Mouse (Mus musculus) layer of hippocampus, postnatal 25 days (tissue): ENCODE data around the gene Rgcc. TPM values are rescaled to one million over a fixed set of nuclear protein-coding genes. Genes with fewer than 3 reads are reported as not detected.

ENCODE experiments used
- DNase-seq, 2 experiments: peaks; one replicate each; pipeline ENCODE4 v3.0.0; 2022; ENCODE audit warnings: mixed read lengths in 2 of 2, low spot score in 1 of 2; ENCODE audit errors: extremely low spot score in 1 of 2
- total RNA-seq, 2 experiments: library from RNA; stranded (reverse); gene quantifications; 2 replicates each; pipeline ENCODE4 v1.2.3; 2021

Gene Rgcc
- 10 to 100 TPM; 39.6 to 43.9 TPM for total RNA-seq

GRCm38 (mm10) chr14:79301466-79301875 is at the start of gene Rgcc:
Gene Rgcc, minus strand, starts transcription at chr14:79301645.
- peak; percentile 82 to 86 for DNase-seq

DNA sequence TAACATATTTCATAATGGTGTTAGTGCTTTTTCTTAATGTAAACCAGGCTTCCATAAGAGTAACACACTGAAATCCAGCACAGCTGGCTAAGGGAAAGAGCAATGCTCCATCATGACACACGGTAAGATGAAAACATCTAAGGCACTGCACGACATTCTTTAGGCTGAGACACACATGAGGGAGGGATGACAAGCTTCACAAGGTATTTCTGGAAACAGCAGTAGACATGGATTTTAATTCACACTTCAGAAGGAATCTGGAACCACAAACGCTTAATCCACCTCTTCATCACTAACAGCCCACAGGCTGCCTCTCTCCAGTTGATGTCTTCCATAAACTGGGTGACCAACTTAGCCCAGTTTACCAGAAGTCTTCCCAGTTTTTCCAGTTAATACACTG is 44.9 kb upstream of the Rgcc start:
- DNase-seq = no peak

DNA sequence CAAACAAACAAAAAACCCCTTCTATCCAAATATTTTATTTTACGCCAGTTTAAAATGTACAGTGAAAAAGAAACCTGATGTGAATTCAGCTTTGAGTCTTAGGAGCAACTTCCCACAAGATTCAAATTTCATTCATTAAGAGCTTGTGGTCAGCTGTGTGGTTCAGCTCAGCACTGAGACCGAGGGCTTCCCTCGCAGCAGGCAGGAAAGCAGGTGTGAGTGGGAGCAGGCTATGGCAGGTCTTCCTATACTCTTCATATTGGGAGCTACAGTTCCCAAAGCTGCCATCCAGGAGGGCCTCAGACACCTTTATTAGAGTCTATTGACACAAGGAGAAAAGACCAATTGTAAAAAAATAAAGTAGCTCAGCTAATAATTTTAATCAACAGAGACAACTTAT is 34.2 kb upstream of the Rgcc start:
- no peak for DNase-seq

GRCm38 (mm10) chr14:79331936-79332335 is 30.5 kb upstream of the Rgcc start:
- DNase-seq = no peak

DNA sequence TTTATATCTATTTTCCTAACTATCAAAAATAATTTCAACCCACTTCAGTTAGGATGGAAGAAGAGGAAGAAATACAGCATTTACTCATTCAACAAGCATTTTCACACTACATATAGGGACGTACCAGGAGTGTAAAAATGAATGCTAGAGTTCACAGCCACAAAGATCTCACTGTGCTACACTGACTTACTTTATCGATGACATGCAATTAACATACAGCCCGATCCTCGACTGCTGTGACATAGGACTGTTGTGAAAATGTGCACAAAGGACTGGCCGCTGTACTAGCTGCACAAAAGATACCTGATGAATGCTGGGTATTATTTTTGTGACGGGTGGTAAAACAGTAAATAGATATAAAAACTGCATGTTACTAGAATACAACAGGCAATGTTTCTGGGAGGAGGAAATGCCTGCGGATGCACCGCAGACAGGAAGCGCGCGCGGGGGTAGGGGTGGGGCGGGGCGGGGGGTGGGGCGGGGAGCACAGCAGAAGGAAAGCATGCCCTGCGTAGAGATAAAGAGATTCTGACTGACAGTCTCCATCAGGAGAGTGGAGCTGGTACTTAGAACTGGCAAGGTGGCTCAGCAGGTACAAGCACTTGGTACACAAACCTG is 29.6 kb upstream of the Rgcc start:
- DNase-seq = no peak

DNA sequence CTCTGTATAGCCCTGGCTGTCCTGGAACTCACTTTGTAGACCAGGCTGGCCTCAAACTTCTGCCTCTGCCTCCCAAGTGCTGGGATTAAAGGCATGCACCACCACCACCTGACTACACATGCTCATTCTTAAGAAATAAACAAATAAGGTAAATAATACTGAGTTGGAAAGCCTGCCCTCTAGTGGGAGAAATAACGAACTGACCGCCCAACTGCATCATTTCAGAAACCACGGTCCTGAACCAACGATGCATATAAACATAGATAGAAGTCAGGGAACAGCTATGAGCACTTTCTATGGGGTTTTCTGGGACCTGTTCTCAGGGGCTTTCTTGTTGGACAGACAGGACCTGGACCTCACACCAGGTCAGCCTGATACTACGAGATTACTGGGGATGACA is 25.6 kb upstream of the Rgcc start:
- DNase-seq = peak in 1 of 2 experiments; percentile 29

DNA sequence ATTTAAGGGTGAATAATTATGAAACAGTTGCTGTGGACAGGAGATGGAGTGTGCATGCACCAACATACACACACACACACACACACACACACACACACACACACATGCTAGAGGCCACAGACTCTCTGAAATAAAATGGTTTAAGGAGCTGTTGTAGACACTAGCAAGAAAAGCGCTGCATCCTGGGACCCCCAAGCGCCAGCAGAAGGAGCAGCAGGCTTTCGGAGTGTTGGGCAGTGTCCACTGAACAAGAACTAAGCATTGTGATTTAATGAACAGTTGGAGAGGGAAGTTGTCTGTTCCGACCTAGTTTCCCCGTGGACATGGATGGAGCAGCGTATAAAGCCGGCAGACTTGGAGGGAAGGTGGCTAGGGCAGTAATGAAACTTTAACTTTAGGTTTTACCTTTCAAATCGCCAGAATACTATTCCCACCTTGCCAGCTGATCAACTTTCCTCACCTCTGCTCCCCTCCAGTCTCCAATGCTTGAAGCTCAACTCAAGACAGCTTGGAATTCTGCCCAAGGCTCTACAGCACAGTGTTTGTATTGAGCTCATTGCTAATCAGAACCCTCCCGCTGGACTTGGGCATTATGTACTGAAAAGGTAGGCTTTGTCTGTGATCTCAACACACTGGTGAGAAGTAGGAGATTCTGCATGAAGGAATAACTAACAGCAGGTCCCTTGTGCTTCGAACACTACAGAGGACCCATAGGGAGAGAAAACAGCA is 22.8 kb upstream of the Rgcc start:
- DNase-seq = no peak

- DNase-seq = no peak
Observed at GRCm38 (mm10) chr14:79321881-79322280, 20.4 kb upstream of the Rgcc start.

DNA sequence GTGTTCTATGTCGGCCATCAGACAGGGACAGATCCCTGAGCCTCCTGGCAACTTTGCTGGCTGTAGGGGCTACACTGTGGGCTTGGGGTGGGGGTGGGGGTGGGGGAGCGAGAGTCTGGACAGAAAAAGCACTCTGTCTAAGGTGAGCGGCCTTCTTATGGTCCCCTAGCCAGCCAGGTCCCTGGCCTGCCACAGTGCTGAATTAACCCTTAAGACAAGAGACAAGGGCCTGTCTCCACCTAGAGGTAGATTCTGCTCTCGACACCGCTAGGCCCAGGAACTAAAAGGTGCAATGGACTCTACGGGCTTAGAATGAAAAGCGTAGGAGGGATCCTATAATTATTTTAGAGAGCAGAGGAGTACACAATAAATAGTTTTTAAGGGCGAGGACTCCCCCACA is 19.7 kb upstream of the Rgcc start:
- no peak for DNase-seq

GRCm38 (mm10) chr14:79317602-79318001 is 16.2 kb upstream of the Rgcc start:
- no peak for DNase-seq

DNA sequence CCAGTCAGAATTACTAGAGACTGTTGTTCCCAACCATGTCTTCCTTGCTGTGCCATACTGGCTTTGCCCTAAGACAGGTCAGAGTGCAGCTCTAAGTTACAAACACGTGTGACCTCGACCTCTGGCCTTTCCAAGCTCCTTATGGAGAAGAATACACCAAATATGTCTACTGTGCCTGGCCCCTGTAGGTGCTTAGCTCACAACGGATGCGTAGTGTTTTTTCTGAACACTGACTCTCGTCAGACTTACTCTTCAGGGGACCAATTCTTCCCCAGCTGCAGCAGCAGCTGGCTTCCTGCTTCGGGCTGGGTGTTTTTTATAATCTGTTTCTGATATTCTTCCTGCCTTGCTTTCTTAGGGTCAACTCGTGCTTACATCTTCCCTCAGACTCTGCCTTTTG is 14.4 kb upstream of the Rgcc start:
- DNase-seq = no peak

GRCm38 (mm10) chr14:79314245-79315010 is 13.0 kb upstream of the Rgcc start:
- DNase-seq = no peak

DNA sequence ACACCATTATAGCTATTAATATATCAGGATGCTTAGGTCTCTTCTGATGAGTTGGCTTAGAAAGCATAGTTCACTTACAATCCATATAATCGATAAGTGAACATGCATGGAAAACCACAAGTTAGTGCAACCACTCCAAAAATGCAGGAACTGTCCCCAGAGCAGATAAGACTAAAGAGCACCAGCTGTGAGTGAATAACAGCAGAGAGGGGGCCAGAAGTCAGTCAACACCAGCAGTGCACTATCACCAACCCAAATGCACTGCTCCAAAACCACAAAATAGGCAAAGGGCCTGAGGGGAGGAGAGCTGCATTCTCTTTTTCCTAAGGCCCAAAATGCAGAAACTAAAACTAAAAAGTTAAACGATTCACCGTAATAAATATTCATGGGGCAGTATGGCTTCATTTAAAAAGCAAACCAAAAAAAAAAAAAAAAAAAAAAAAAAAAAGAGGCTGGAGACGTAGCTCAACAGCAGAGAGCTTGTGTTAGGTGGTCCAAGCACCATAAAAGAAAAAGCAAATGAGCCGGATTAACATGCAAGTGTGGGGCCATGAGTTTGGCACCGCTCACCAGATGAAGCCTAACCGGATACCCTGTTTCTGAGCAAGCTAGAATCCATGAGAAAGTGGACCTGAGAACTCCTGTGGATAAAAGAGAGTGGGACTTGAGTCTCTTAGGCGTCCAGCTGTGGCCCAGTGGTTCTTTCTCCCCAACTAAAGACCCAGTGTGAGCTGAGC is 12.2 kb upstream of the Rgcc start:
- no peak for DNase-seq

DNA sequence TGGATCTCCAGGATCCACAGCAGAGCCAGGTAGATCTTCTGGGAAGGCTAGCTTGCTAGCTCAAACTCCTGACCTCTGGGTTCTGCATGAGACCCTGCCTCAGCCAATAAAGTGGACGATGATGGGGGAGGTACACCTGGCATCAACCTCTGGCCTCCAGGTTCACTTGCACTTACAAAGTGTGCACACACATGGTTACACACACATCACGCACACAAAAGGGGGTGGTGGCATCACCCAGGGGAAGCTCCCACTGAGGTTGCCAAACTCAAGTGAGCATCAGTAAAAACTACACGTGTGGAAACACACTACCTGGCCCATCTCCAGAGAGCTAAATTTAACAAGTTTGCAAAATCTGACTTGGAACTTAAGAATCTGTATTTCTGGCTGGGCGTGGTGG is 11.3 kb upstream of the Rgcc start:
- no peak for DNase-seq

DNA sequence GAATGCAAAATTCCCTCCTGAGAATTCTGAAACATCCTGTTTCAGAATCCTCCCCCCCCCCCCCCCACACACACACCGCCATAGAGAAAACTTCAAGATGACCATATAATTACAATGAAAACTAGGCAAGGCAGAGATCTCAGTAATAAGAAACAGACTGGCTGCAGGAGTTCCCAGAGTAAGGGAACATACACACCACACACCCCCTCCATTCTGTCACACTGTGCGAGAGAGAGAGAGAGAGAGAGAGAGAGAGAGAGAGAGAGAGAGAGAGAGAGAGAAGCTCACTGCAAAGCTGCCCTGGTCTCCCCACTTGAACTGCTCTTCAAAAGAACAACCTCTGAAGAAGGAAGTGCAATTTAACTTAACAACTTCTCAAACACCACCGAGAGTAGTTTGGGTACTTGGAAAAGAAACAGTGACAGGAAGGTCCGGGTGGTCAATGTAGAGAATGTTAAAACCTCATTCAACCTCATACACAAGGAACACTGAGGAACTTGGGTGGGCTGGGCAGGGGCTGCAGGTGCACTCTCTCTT is 10.5 kb upstream of the Rgcc start:
- no peak for DNase-seq

GRCm38 (mm10) chr14:79309115-79309514 is 7.7 kb upstream of the Rgcc start:
- no peak for DNase-seq

DNA sequence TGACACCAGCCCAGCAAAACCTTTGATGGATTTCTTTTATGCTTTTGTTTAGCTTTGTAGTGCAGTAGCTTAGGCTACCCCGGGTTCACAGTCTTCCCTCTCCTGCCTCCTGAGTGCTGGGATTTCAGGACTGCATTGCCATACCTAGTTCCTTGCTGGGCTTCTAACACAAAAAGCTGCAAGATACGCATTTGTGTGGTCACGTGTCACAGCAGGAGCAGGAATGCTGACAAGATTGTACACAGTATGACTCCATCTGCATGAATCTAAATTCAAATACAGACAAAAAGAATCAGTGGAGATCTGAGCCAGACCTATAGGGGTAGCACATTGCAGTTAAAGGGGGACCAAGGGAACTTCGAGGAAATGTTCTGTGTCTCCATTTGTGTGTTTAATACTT is 6.9 kb upstream of the Rgcc start:
- no peak for DNase-seq

DNA sequence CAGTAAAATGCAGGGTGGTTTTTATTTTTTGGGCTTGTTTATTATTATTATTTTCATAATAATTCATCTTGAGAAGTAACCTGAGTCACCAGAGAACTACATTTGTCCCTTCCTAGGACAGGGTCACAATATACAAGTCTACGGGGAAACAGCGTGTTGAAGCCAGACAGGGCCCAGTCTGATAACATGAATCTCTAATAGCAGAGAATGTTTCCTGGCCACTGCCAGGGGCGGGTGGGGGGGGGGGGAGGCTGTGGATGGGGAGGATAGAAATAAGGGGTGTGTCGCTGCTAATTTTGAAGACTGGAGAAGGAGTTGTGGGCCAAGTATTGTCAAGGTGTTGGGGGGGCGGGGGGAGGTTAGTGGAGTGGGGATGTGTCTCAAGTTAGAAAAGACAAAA is 6.5 kb upstream of the Rgcc start:
- no peak for DNase-seq

DNA sequence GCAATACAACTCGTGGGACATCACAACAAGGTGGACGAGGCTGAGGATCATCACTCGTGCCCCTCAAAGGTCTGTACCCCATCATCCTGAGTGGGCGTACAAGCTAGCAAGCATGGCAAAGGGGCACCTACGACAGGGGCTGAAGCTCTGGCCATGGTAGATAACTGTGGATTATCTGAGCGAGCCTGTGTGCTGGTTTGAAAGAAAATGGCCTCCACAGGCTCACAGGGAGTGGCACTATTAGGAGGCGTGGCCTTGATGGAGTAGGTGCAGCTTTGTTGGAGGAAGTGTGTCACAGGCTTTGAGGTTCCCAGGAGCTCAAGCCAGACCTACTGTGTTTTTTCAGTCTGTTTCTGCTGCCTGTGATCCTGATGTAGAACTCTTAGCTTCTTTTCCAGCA is 5.7 kb upstream of the Rgcc start:
- no peak for DNase-seq

- no peak for DNase-seq
Observed at GRCm38 (mm10) chr14:79304873-79305464, 3.5 kb upstream of the Rgcc start.
